Mouse (Mus musculus) fat pad, adult 2 months (tissue): ENCODE results near the gene Arhgap33.
"Not testable (repeated sequence)": the region's sequence is repeated elsewhere in the genome, so short reads cannot be mapped to it uniquely, and the experiment has no call there.

Source experiments
- DNase-seq: peaks from one replicate; pipeline ENCODE4 v3.0.0-alpha.2; 2011; ENCODE audit warnings: low read depth, low spot score; ENCODE audit errors: extremely low read depth

Gene Arhgap33

GRCm38 (mm10) chr7:30501159-30501558 lies 33.7 kb downstream of the Arhgap33 start:
- not testable (repeated sequence) for DNase-seq

GRCm38 (mm10) chr7:30495506-30496042 lies 39.3 kb downstream of the Arhgap33 start:
- DNase-seq = not testable (repeated sequence)

- no peak for DNase-seq
Measured at GRCm38 (mm10) chr7:30493401-30493931, 41.4 kb downstream of the Arhgap33 start, which contains the start of gene Prodh2. Prodh2 (plus strand) TSS chr7:30493622.

- DNase-seq = no peak
Measured at GRCm38 (mm10) chr7:30492765-30493164, 42.1 kb downstream of the Arhgap33 start.

- DNase-seq = no peak
Measured at GRCm38 (mm10) chr7:30490957-30491307, 43.9 kb downstream of the Arhgap33 start.

GRCm38 (mm10) chr7:30490251-30490956 lies 44.5 kb downstream of the Arhgap33 start:
- no peak for DNase-seq

- no peak for DNase-seq
Measured at GRCm38 (mm10) chr7:30484250-30484649, 50.6 kb downstream of the Arhgap33 start.

- DNase-seq = peak; percentile 76
Measured at GRCm38 (mm10) chr7:30477415-30478381, 57.2 kb downstream of the Arhgap33 start.

GRCm38 (mm10) chr7:30476136-30476535 lies 58.7 kb downstream of the Arhgap33 start:
- not testable (repeated sequence) for DNase-seq

- DNase-seq = no peak
Measured at GRCm38 (mm10) chr7:30474999-30475398, 59.9 kb downstream of the Arhgap33 start.

- no peak for DNase-seq
Measured at GRCm38 (mm10) chr7:30472411-30472810, 62.4 kb downstream of the Arhgap33 start.
